Mouse (Mus musculus) kidney, adult 2 months (tissue): Measurements from ENCODE around the gene Cers3.

ENCODE experiments used
- CTCF ChIP-seq: fragments of 200-500 bp; conservative IDR thresholded peaks from 2 replicates; pipeline ENCODE4 v1.5.1; 2011; ENCODE audit warnings: low read depth, mild to moderate bottlenecking, control low read depth, low read length, moderate library complexity, mixed read lengths; ENCODE audit not compliant: insufficient read depth, insufficient read length
- POLR2A ChIP-seq: fragments of 200-500 bp; IDR thresholded peaks from one replicate; pipeline ENCODE4 v1.6.1; 2011; ENCODE audit warnings: low read depth, low read length, control low read depth

DNA sequence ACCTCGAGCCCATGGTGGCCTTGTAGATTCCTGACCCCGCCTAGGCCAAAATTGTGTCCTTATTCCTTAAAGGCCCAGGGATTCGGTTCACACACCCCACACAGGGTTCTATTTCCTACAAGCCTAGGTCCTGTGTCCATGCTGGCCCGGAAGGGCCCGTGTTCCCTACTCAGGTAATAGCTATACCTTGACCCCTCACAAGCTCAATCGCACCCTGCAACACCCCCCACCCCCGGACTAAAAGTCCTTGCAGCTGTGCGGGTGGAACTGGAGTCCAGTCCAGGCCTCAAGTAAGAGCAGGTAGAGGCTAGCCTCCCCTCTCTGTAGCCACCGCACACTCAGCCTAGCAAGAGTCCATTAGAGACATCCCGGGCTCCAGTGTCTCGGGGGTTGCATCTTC lies 9.4 kb upstream of the Cers3 start:
- TF ChIP-seq CTCF (no peak), POLR2A (no peak)
